Mouse (Mus musculus): Measurements from ENCODE around the gene Prpf39. TPM values are rescaled to one million over a fixed set of nuclear protein-coding genes. Genes with fewer than 3 reads are reported as not detected.

Gene Prpf39
- polyA plus RNA-seq, 1 experiment from 2014 or later: 63.1 TPM

DNA sequence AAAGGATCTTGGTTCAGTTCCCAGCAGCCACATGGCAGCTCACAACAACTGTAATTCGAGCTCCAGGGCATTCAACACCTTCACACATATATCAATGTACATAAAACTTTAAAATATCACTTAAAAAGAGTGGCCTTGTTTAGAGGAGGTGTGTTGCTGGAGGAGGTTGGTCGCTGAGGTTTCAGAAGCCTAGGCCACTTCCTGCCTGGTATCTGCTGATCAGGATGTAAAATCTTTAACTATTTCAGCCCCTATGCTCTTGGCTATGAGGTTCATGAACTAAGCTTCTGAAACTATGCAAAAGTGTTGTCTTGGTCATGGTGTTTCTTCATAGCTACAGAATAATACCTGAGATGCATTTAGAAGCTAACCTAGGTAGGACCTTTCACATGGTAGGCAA is 29.1 kb downstream of the Prpf39 start:
- H3K9me3 ChIP-seq (ENCODE audit: control insufficient read depth, low read length): no peaks in the 10 kb centered on the region
- H3K4me1 ChIP-seq (ENCODE audit: control insufficient read depth, insufficient read depth, low read length): no peaks in the 10 kb centered on the region
- ATAC-seq (ENCODE audit: low FRiP score, low TSS enrichment): no peak
- H3K27me3 ChIP-seq (ENCODE audit: control insufficient read depth, insufficient read depth, low read length): no peaks in the 10 kb centered on the region
- no peak overlapping the region for H3K27ac ChIP-seq (ENCODE audit: low read depth, low read length)
- no peak overlapping the region for H3K4me2 ChIP-seq (replicated peaks; ENCODE audit: low read depth, low read length)
- 70% methylated on average over 2 of the region's 2 CpGs for WGBS
- H3K9ac ChIP-seq (ENCODE audit: low read depth, low read length): no peak overlapping the region
- H3K4me3 ChIP-seq (ENCODE audit: low read length): no peak overlapping the region
- peaks cover 72% of the 10 kb centered on the region for H3K36me3 ChIP-seq (ENCODE audit: control insufficient read depth, insufficient read depth, low read length)

DNA sequence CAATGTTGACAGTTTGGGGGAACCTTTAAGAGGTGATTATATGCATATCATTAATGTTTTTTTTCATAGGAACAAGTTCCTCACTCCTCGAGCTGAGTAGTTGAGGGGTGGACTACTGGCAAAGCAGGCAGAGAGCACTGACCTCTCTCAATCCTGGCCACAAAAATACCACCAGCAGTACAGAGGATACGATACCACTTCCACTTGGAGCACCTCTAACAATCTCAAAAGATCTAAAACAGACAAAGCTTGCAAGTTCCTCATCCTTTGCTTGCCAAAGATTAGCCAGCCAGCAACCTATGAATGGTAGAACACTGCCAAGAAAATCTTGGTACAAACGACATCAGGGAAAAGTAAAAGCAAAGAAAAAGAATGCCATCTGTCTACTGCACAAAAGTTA is 30.1 kb downstream of the Prpf39 start:
- no peak for ATAC-seq (ENCODE audit: low FRiP score, low TSS enrichment)
- Histone ChIP-seq H3K36me3 (ENCODE audit: control insufficient read depth, insufficient read depth, low read length) (peaks cover 63% of the 10 kb centered on the region), H3K4me3 (ENCODE audit: low read length) (no peak overlapping the region), H3K27me3 (ENCODE audit: control insufficient read depth, insufficient read depth, low read length) (no peaks in the 10 kb centered on the region), H3K9me3 (ENCODE audit: control insufficient read depth, low read length) (no peaks in the 10 kb centered on the region), H3K4me1 (ENCODE audit: control insufficient read depth, insufficient read depth, low read length) (no peaks in the 10 kb centered on the region), H3K4me2 (replicated peaks; ENCODE audit: low read depth, low read length) (no peak overlapping the region), H3K27ac (ENCODE audit: low read depth, low read length) (no peak overlapping the region), H3K9ac (ENCODE audit: low read depth, low read length) (no peak overlapping the region)
- 82% methylated on average over 3 of the region's 3 CpGs for WGBS

DNA sequence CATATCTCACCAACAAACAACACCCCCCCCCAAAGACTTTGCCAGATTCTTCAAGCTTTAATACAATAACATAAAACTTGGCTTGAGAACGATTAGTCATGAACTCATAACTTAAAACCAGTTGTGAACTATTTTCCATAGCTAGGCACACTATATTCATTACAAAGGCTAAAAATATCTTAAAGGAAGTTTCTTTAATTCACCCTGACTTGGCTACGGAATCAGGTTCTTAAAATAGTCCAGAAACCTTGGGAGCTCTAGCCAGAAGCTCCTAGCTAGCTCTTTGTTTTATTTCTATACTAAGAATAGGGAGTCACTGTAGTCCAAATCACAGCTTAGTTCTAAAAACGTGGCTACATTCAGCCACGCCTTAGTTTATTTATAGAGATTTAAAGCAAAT is 32.3 kb downstream of the Prpf39 start:
- 78% methylated on average over 4 of the region's 4 CpGs for WGBS
- H3K36me3 ChIP-seq (ENCODE audit: control insufficient read depth, insufficient read depth, low read length): peaks cover 52% of the 10 kb centered on the region

DNA sequence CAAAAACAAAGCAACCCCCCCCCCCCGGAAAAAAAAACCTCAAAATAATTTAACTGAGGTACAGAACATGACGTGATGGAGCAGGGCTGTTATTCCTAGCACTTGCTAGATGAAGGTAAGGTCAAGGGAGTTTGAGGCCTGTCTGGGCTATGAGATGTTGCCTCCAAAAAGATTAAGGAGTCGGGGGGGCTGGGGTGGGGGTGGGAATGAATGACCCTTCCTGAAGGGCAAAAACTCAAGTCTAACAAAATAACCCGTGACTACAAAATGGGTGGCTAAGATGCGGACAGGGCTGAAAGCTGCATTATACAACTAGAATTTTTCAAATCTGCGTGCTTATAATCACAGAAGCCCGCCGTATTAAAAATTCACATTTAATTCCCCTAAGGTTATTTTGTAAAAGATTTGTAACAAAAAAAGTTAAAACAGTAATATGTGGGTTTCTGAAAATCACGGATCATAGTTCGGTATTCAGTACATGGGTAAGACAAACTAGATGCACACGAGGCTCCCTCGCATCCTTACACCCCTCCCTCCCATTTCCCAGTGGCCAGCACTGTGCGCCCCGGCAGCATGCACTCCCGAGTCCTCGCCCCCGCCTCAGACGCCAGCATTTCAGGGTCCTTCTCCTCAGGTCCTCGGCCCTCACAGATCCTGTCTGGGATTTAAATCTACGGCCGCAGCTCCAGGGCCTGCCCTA is 36.9 kb downstream of the Prpf39 start:
- peak; percentile 79 for ATAC-seq (ENCODE audit: low FRiP score, low TSS enrichment)
- peak overlapping the region; percentile 93 for H3K27ac ChIP-seq (ENCODE audit: low read depth, low read length)
- WGBS: 2% methylated on average over 21 of the region's 21 CpGs

More for the DNA sequence above, 32.3 kb downstream of the Prpf39 start:
- Histone ChIP-seq H3K9me3 (ENCODE audit: control insufficient read depth, low read length) (no peaks in the 10 kb centered on the region), H3K4me1 (ENCODE audit: control insufficient read depth, insufficient read depth, low read length) (no peaks in the 10 kb centered on the region), H3K9ac (ENCODE audit: low read depth, low read length) (no peak overlapping the region), H3K27ac (ENCODE audit: low read depth, low read length) (no peak overlapping the region), H3K27me3 (ENCODE audit: control insufficient read depth, insufficient read depth, low read length) (no peaks in the 10 kb centered on the region), H3K4me3 (ENCODE audit: low read length) (no peak overlapping the region), H3K4me2 (replicated peaks; ENCODE audit: low read depth, low read length) (no peak overlapping the region)
- ATAC-seq (ENCODE audit: low FRiP score, low TSS enrichment): no peak

GRCm38 (mm10) chr12:65073611-65074178 is 37.6 kb downstream of the Prpf39 start, which contains the start of gene Fkbp3:
Fkbp3 (minus strand) TSS chr12:65074007.
- H3K4me1 ChIP-seq (ENCODE audit: control insufficient read depth, insufficient read depth, low read length): peaks cover 20% of the 10 kb centered on the region
- peak; percentile 99 for ATAC-seq (ENCODE audit: low FRiP score, low TSS enrichment)
- WGBS: under 1% methylated on average over 49 of the region's 49 CpGs
- H3K9ac ChIP-seq (ENCODE audit: low read depth, low read length): peak within 1 kb of the TSS; percentile 90
- no peaks in the 10 kb centered on the region for H3K9me3 ChIP-seq (ENCODE audit: control insufficient read depth, low read length)
- peak within 1 kb of the TSS; percentile 93 for H3K27ac ChIP-seq (ENCODE audit: low read depth, low read length)
- H3K36me3 ChIP-seq (ENCODE audit: control insufficient read depth, insufficient read depth, low read length): peaks cover 13% of the 10 kb centered on the region
- no peaks in the 10 kb centered on the region for H3K27me3 ChIP-seq (ENCODE audit: control insufficient read depth, insufficient read depth, low read length)
- H3K4me3 ChIP-seq (ENCODE audit: low read length): peak within 1 kb of the TSS; percentile 83
- peak within 1 kb of the TSS; percentile 42 for H3K4me2 ChIP-seq (replicated peaks; ENCODE audit: low read depth, low read length)

More for the DNA sequence above, 36.9 kb downstream of the Prpf39 start:
- Histone ChIP-seq H3K36me3 (ENCODE audit: control insufficient read depth, insufficient read depth, low read length) (peaks cover 17% of the 10 kb centered on the region), H3K4me2 (replicated peaks; ENCODE audit: low read depth, low read length) (peak overlapping the region; percentile 42), H3K9me3 (ENCODE audit: control insufficient read depth, low read length) (no peaks in the 10 kb centered on the region), H3K4me1 (ENCODE audit: control insufficient read depth, insufficient read depth, low read length) (peaks cover 20% of the 10 kb centered on the region), H3K9ac (ENCODE audit: low read depth, low read length) (peak overlapping the region; percentile 90), H3K27me3 (ENCODE audit: control insufficient read depth, insufficient read depth, low read length) (no peaks in the 10 kb centered on the region), H3K4me3 (ENCODE audit: low read length) (peak overlapping the region; percentile 83)

- Histone ChIP-seq H3K9ac (ENCODE audit: low read depth, low read length) (peak overlapping the region; percentile 90; the same call in 1 of the 2 replicates), H3K27ac (ENCODE audit: low read depth, low read length) (peak overlapping the region; percentile 55; the same call in 1 of the 2 replicates), H3K4me3 (ENCODE audit: low read length) (peak overlapping the region; percentile 83), H3K27me3 (ENCODE audit: control insufficient read depth, insufficient read depth, low read length) (no peaks in the 10 kb centered on the region), H3K4me2 (replicated peaks; ENCODE audit: low read depth, low read length) (peak overlapping the region; percentile 42), H3K4me1 (ENCODE audit: control insufficient read depth, insufficient read depth, low read length) (peaks cover 20% of the 10 kb centered on the region), H3K36me3 (ENCODE audit: control insufficient read depth, insufficient read depth, low read length) (peaks cover 6% of the 10 kb centered on the region; the same call in 1 of the 2 replicates), H3K9me3 (ENCODE audit: control insufficient read depth, low read length) (no peaks in the 10 kb centered on the region)
- ATAC-seq (ENCODE audit: low FRiP score, low TSS enrichment): no peak
- WGBS: 41% methylated on average over 7 of the region's 7 CpGs
Observed at GRCm38 (mm10) chr12:65074651-65075050, 38.5 kb downstream of the Prpf39 start.

DNA sequence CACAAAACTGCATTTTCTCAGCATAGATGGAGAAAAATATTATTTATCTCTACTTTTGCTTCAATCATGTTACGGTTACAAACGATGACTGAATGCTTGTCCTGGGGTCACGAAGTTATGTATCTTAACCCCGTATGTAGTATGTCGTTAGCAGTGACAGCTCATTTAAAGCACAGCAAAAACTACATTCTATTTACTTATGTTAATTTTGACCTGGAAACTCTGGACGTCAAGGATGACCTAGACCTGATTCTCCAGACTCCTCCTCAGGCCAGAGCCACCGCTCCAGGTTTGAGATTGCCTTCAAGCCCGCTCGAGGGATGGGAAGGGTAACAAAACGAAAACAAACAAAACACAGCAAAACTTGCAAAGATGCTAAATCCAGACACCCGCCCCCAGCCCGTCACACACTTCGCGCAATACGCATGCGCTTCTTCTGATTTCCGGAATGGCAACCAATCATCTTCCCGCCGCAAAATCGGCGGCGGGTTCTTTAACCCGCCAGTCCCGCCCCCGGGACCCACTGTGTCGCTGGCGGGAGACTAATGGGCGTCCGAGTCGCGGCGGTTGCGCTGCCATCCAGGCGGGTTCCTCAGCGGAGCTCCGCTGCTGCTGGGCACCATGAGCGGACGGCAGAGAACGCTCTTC is 39.1 kb downstream of the Prpf39 start, which contains the start of gene Fancm:
TSS of gene Fancm (plus strand) at position 519 of the 648 bp plus-strand sequence.
- Histone ChIP-seq H3K36me3 (ENCODE audit: control insufficient read depth, insufficient read depth, low read length) (peaks cover 11% of the 10 kb centered on the region; the same call in 1 of the 2 replicates), H3K9ac (ENCODE audit: low read depth, low read length) (peak within 1 kb of the TSS; percentile 90), H3K4me1 (ENCODE audit: control insufficient read depth, insufficient read depth, low read length) (peaks cover 20% of the 10 kb centered on the region), H3K4me3 (ENCODE audit: low read length) (peak within 1 kb of the TSS; percentile 83), H3K27me3 (ENCODE audit: control insufficient read depth, insufficient read depth, low read length) (no peaks in the 10 kb centered on the region), H3K9me3 (ENCODE audit: control insufficient read depth, low read length) (no peaks in the 10 kb centered on the region), H3K27ac (ENCODE audit: low read depth, low read length) (peak within 1 kb of the TSS; percentile 83), H3K4me2 (replicated peaks; ENCODE audit: low read depth, low read length) (peak within 1 kb of the TSS; percentile 42)
- peak; percentile 47; the same call in 1 of the 2 replicates for ATAC-seq (ENCODE audit: low FRiP score, low TSS enrichment)
- WGBS: 2% methylated on average over 39 of the region's 39 CpGs

GRCm38 (mm10) chr12:65075733-65076310 is 39.7 kb downstream of the Prpf39 start:
- H3K27me3 ChIP-seq (ENCODE audit: control insufficient read depth, insufficient read depth, low read length): no peaks in the 10 kb centered on the region
- peak overlapping the region; percentile 42 for H3K4me2 ChIP-seq (replicated peaks; ENCODE audit: low read depth, low read length)
- peaks cover 20% of the 10 kb centered on the region for H3K4me1 ChIP-seq (ENCODE audit: control insufficient read depth, insufficient read depth, low read length)
- no peaks in the 10 kb centered on the region for H3K9me3 ChIP-seq (ENCODE audit: control insufficient read depth, low read length)
- H3K4me3 ChIP-seq (ENCODE audit: low read length): peak overlapping the region; percentile 83
- under 1% methylated on average over 41 of the region's 41 CpGs for whole genome bisulfite sequencing
- H3K36me3 ChIP-seq (ENCODE audit: control insufficient read depth, insufficient read depth, low read length): peaks cover 11% of the 10 kb centered on the region; the same call in 1 of the 2 replicates
- peak overlapping the region; percentile 82 for H3K9ac ChIP-seq (ENCODE audit: low read depth, low read length)
- peak; percentile 1; the same call in 1 of the 2 replicates for ATAC-seq (ENCODE audit: low FRiP score, low TSS enrichment)
- H3K27ac ChIP-seq (ENCODE audit: low read depth, low read length): peak overlapping the region; percentile 83

Measured in kidney, embryonic 14.5 days (tissue).